Mouse (Mus musculus): ENCODE results near the gene Lrrfip1. TPM values are rescaled to one million over a fixed set of nuclear protein-coding genes. Genes with fewer than 3 reads are reported as not detected.
A peak's percentile ranks its signal among the peaks of the same experiment; 100 is the strongest.

The Lrrfip1 gene
- polyA plus RNA-seq, 1 experiment from 2014 or later, result 79.0 TPM

- Histone ChIP-seq H3K4me2 (replicated peaks; ENCODE audit: low read depth) (no peak overlapping the region), H3K9ac (ENCODE audit: low read length) (no peak overlapping the region), H3K4me3 (ENCODE audit: low read depth, low read length) (no peak overlapping the region), H3K4me1 (replicated peaks; ENCODE audit: control insufficient read depth, insufficient read depth) (peaks cover 5% of the 10 kb centered on the region; the same call in 1 of the 2 replicates), H3K27me3 (ENCODE audit: control insufficient read depth, insufficient read depth, low read length) (no peaks in the 10 kb centered on the region), H3K36me3 (ENCODE audit: control insufficient read depth, insufficient read depth, low read length) (no peaks in the 10 kb centered on the region), H3K27ac (replicated peaks) (no peak overlapping the region), H3K9me3 (ENCODE audit: control insufficient read depth, low read length) (0 out of 2 replicates have a peak, but pooled peaks cover 2% of the 10 kb centered on the region)
- no peak for DNase-seq (ENCODE audit: low spot score)
- ATAC-seq (ENCODE audit: low FRiP score, low TSS enrichment), result no peak
- WGBS, result 61% methylated on average over 3 of the region's 3 CpGs
- no peak for TF ChIP-seq EP300 (optimal IDR thresholded peaks at IDR 0.05)
- TF ChIP-seq CTCF (IDR thresholded peaks at IDR 0.05; ENCODE audit: low read depth), result peak; percentile 70
Observed at GRCm38 (mm10) chr1:91021304-91021703, 22.8 kb downstream of the Lrrfip1 start.

DNA sequence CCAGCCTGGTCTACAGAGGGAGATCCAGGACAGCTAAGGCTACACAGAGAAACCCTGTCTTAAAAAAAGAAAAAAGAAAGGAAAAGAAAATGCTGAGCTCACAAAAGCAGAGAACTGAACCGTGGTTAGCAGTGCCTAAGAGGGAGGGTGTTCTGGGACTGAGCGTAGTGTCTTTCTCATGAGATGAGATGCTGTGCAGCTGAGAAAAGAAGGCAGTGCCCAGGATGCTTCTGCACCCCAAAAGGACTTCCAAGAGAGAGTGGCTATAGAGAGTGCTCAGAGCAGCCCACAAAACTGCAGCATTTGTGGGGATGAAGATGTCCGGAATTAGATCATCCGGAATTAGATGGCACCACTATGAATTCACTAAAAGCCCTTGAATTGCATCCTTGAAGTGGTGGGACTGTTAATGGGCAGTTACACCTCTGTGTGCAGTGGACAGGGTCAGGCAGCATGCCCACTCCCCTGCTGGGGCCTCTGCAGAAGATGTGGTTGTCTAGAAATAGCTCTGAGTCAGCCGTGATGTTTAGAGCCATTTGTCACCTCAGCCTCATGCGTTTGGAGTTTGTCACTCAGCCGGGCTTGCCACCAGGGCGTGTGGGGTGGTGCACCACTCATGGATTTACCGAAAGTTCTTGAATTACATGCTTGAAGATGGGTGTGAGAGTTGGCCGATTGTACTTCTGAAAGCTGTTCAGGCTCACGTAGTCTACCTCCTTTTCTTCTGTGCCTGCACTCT lies 23.8 kb downstream of the Lrrfip1 start:
- Histone ChIP-seq H3K4me1 (replicated peaks; ENCODE audit: control insufficient read depth, insufficient read depth) (peaks cover 5% of the 10 kb centered on the region; the same call in 1 of the 2 replicates), H3K27ac (replicated peaks) (peak overlapping the region; percentile 65; the same call in 1 of the 2 replicates), H3K4me2 (replicated peaks; ENCODE audit: low read depth) (no peak overlapping the region), H3K36me3 (ENCODE audit: control insufficient read depth, insufficient read depth, low read length) (no peaks in the 10 kb centered on the region), H3K4me3 (ENCODE audit: low read depth, low read length) (no peak overlapping the region), H3K9ac (ENCODE audit: low read length) (no peak overlapping the region), H3K27me3 (ENCODE audit: control insufficient read depth, insufficient read depth, low read length) (no peaks in the 10 kb centered on the region), H3K9me3 (ENCODE audit: control insufficient read depth, low read length) (0 out of 2 replicates have a peak, but pooled peaks cover 2% of the 10 kb centered on the region)
- no peak for TF ChIP-seq EP300 (optimal IDR thresholded peaks at IDR 0.05)
- no peak for TF ChIP-seq CTCF (IDR thresholded peaks at IDR 0.05; ENCODE audit: low read depth)
- ATAC-seq (ENCODE audit: low FRiP score, low TSS enrichment), result no peak
- 44% methylated on average over 11 of the region's 11 CpGs for WGBS
- DNase-seq (ENCODE audit: low spot score), result no peak

- Histone ChIP-seq H3K4me1 (replicated peaks; ENCODE audit: control insufficient read depth, insufficient read depth) (peaks cover 5% of the 10 kb centered on the region; the same call in 1 of the 2 replicates), H3K9me3 (ENCODE audit: control insufficient read depth, low read length) (0 out of 2 replicates have a peak, but pooled peaks cover 2% of the 10 kb centered on the region), H3K27ac (replicated peaks) (peak overlapping the region; percentile 65), H3K4me2 (replicated peaks; ENCODE audit: low read depth) (no peak overlapping the region), H3K36me3 (ENCODE audit: control insufficient read depth, insufficient read depth, low read length) (no peaks in the 10 kb centered on the region), H3K9ac (ENCODE audit: low read length) (no peak overlapping the region), H3K27me3 (ENCODE audit: control insufficient read depth, insufficient read depth, low read length) (no peaks in the 10 kb centered on the region), H3K4me3 (ENCODE audit: low read depth, low read length) (no peak overlapping the region)
- ATAC-seq (ENCODE audit: low FRiP score, low TSS enrichment) (0 out of 2 replicates have a peak, but pooled peaks have one; percentile 32), DNase-seq (ENCODE audit: low spot score) (no peak)
- 66% methylated on average over 5 of the region's 5 CpGs for WGBS
- no peak for TF ChIP-seq CTCF (IDR thresholded peaks at IDR 0.05; ENCODE audit: low read depth)
- no peak for TF ChIP-seq EP300 (optimal IDR thresholded peaks at IDR 0.05)
Observed at GRCm38 (mm10) chr1:91023230-91023629, 24.7 kb downstream of the Lrrfip1 start.

GRCm38 (mm10) chr1:91023960-91024359 lies 25.4 kb downstream of the Lrrfip1 start:
- TF ChIP-seq EP300 (optimal IDR thresholded peaks at IDR 0.05) (no peak), CTCF (IDR thresholded peaks at IDR 0.05; ENCODE audit: low read depth) (no peak)
- H3K27me3 ChIP-seq (ENCODE audit: control insufficient read depth, insufficient read depth, low read length), result no peaks in the 10 kb centered on the region

GRCm38 (mm10) chr1:91024464-91024863 lies 25.9 kb downstream of the Lrrfip1 start:
- whole genome bisulfite sequencing, result 52% methylated on average over 3 of the region's 3 CpGs
- H3K9ac ChIP-seq (ENCODE audit: low read length), result no peak overlapping the region
- 0 out of 2 replicates have a peak, but pooled peaks cover 2% of the 10 kb centered on the region for H3K9me3 ChIP-seq (ENCODE audit: control insufficient read depth, low read length)
- H3K27ac ChIP-seq (replicated peaks), result peak overlapping the region; percentile 65; the same call in 1 of the 2 replicates
- DNase-seq (ENCODE audit: low spot score) (no peak), ATAC-seq (ENCODE audit: low FRiP score, low TSS enrichment) (0 out of 2 replicates have a peak, but pooled peaks have one; percentile 28)
- H3K4me3 ChIP-seq (ENCODE audit: low read depth, low read length), result no peak overlapping the region
- TF ChIP-seq CTCF (IDR thresholded peaks at IDR 0.05; ENCODE audit: low read depth), result no peak
- no peak for TF ChIP-seq EP300 (optimal IDR thresholded peaks at IDR 0.05)
- no peak overlapping the region for H3K4me2 ChIP-seq (replicated peaks; ENCODE audit: low read depth)
- no peaks in the 10 kb centered on the region for H3K27me3 ChIP-seq (ENCODE audit: control insufficient read depth, insufficient read depth, low read length)
- H3K36me3 ChIP-seq (ENCODE audit: control insufficient read depth, insufficient read depth, low read length), result no peaks in the 10 kb centered on the region
- H3K4me1 ChIP-seq (replicated peaks; ENCODE audit: control insufficient read depth, insufficient read depth), result peaks cover 5% of the 10 kb centered on the region; the same call in 1 of the 2 replicates

More at GRCm38 (mm10) chr1:91023960-91024359, 25.4 kb downstream of the Lrrfip1 start:
- DNase-seq (ENCODE audit: low spot score), result peak; percentile 48
- Histone ChIP-seq H3K9ac (ENCODE audit: low read length) (no peak overlapping the region), H3K4me3 (ENCODE audit: low read depth, low read length) (no peak overlapping the region), H3K27ac (replicated peaks) (peak overlapping the region; percentile 65), H3K4me1 (replicated peaks; ENCODE audit: control insufficient read depth, insufficient read depth) (peaks cover 5% of the 10 kb centered on the region; the same call in 1 of the 2 replicates), H3K36me3 (ENCODE audit: control insufficient read depth, insufficient read depth, low read length) (no peaks in the 10 kb centered on the region), H3K4me2 (replicated peaks; ENCODE audit: low read depth) (no peak overlapping the region), H3K9me3 (ENCODE audit: control insufficient read depth, low read length) (0 out of 2 replicates have a peak, but pooled peaks cover 2% of the 10 kb centered on the region)
- peak; percentile 89 for ATAC-seq (ENCODE audit: low FRiP score, low TSS enrichment)
- WGBS, result 40% methylated on average over 9 of the region's 9 CpGs

GRCm38 (mm10) chr1:91026945-91027344 lies 28.4 kb downstream of the Lrrfip1 start:
- ATAC-seq (ENCODE audit: low FRiP score, low TSS enrichment) (no peak), DNase-seq (ENCODE audit: low spot score) (no peak)
- no peaks in the 10 kb centered on the region for H3K27me3 ChIP-seq (ENCODE audit: control insufficient read depth, insufficient read depth, low read length)
- H3K36me3 ChIP-seq (ENCODE audit: control insufficient read depth, insufficient read depth, low read length), result no peaks in the 10 kb centered on the region
- 87% methylated on average over 2 of the region's 2 CpGs for WGBS
- H3K27ac ChIP-seq (replicated peaks), result no peak overlapping the region
- peaks cover 5% of the 10 kb centered on the region; the same call in 1 of the 2 replicates for H3K4me1 ChIP-seq (replicated peaks; ENCODE audit: control insufficient read depth, insufficient read depth)
- no peak overlapping the region for H3K9ac ChIP-seq (ENCODE audit: low read length)
- H3K9me3 ChIP-seq (ENCODE audit: control insufficient read depth, low read length), result 0 out of 2 replicates have a peak, but pooled peaks cover 2% of the 10 kb centered on the region
- TF ChIP-seq EP300 (optimal IDR thresholded peaks at IDR 0.05), result no peak
- no peak for TF ChIP-seq CTCF (IDR thresholded peaks at IDR 0.05; ENCODE audit: low read depth)
- no peak overlapping the region for H3K4me2 ChIP-seq (replicated peaks; ENCODE audit: low read depth)
- no peak overlapping the region for H3K4me3 ChIP-seq (ENCODE audit: low read depth, low read length)

Data from stomach, postnatal 0 days (tissue).